Mouse (Mus musculus): ENCODE data around the gene Olfr50. TPM values are rescaled to one million over a fixed set of nuclear protein-coding genes. Genes with fewer than 3 reads are reported as not detected.

The Olfr50 gene
- not detected for total RNA-seq (2022)

- DNase-seq (ENCODE audit: low spot score in 2 of 2), result no peak
Observed at GRCm38 (mm10) chr2:36790238-36790637, at the start of gene Olfr50. Olfr50 (plus strand) TSS chr2:36790538.

GRCm38 (mm10) chr2:36783976-36784375, 6.4 kb upstream of the Olfr50 start, which contains the start of gene Olfr348:
Olfr348 (plus strand) TSS chr2:36784276.
- DNase-seq (ENCODE audit: low spot score in 2 of 2), result no peak

- no peak for DNase-seq (ENCODE audit: low spot score in 2 of 2)
Observed at GRCm38 (mm10) chr2:36816932-36817331, 26.6 kb downstream of the Olfr50 start, which contains the start of gene Olfr3. Olfr3 (minus strand) TSS chr2:36817032.

- DNase-seq (ENCODE audit: low spot score in 2 of 2), result no peak
Observed at GRCm38 (mm10) chr2:36846010-36846409, 55.7 kb downstream of the Olfr50 start, which contains the start of gene Olfr350. Olfr350 (plus strand) TSS chr2:36846310.

Other genes starting within 250 kb of the Olfr50 start
- not detected for gene Olfr344, start 223.9 kb upstream of the Olfr50 start, total RNA-seq (2022)
- not detected for gene Olfr345, start 150.5 kb upstream of the Olfr50 start, total RNA-seq (2022)
- gene Olfr346, start 104.8 kb upstream of the Olfr50 start, total RNA-seq (2022), result not detected
- not detected for gene Olfr347, start 58.6 kb upstream of the Olfr50 start, total RNA-seq (2022)
- gene Olfr348, start 6.3 kb upstream of the Olfr50 start, total RNA-seq (2022), result not detected
- gene Olfr3, start 26.5 kb downstream of the Olfr50 start, total RNA-seq (2022), result not detected
- gene Olfr350, start 55.8 kb downstream of the Olfr50 start, total RNA-seq (2022), result not detected
- not detected for gene Olfr351, start 72.1 kb downstream of the Olfr50 start, total RNA-seq (2022)
- not detected for gene Olfr352, start 77.9 kb downstream of the Olfr50 start, total RNA-seq (2022)
- gene Olfr353, start 102.4 kb downstream of the Olfr50 start, total RNA-seq (2022), result not detected
- not detected for gene Olfr354, start 115.1 kb downstream of the Olfr50 start, total RNA-seq (2022)
- gene Olfr355, start 138.4 kb downstream of the Olfr50 start, total RNA-seq (2022), result not detected
- gene Olfr356, start 146.6 kb downstream of the Olfr50 start, total RNA-seq (2022), result not detected
- gene Olfr357, start 203.3 kb downstream of the Olfr50 start, total RNA-seq (2022), result not detected
- gene Olfr358, start 218.8 kb downstream of the Olfr50 start, total RNA-seq (2022), result not detected